Mouse (Mus musculus): ENCODE results near the gene Zc2hc1c. TPM values are rescaled to one million over a fixed set of nuclear protein-coding genes. Genes with fewer than 3 reads are reported as not detected.

Gene Zc2hc1c
- 1 to 10 TPM; 1.9 to 2.0 TPM for total RNA-seq (2021)

DNA sequence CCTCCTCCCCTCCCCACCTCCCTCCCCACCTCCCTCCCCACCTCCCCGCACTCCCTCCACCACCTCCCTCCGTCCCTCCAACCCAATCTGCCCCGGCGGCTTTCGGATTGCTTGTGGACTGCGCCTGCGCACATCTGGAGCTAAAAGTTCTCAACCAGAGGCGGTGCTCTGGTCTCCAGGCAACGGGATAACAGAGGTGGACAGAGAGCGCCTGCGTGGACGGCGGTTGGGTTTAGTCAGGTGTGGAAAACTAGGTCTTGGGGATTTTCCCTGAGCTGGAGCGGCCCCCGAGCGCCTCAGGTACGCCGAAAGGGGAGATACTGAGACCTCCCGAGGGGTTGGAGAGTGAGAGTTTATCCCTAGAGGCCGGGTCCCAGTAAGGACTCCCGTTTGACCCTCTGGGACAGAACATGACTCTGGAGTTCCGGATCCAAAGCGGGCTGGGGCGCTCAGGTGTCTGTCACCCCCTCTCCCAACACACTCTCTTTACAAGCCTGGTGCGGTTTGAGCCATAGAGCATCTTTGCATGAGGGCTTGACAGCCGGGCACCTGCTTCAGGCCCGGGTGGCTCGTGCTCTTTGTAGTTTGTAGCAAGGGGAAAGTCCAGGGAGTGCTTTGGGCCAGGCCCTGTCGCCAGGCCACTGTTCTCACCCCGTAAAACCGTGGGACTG lies at the start of gene Zc2hc1c:
Zc2hc1c (plus strand) TSS at position 106 of the 671 bp plus-strand sequence.
- peak; percentile 86 for DNase-seq (ENCODE audit: low spot score)
- intact Hi-C loops (cut with DNase I): loop anchor here (5.0 kb wide), 1 partner anchor 66 kb away; no protein-coding TSS in a partner anchor

DNA sequence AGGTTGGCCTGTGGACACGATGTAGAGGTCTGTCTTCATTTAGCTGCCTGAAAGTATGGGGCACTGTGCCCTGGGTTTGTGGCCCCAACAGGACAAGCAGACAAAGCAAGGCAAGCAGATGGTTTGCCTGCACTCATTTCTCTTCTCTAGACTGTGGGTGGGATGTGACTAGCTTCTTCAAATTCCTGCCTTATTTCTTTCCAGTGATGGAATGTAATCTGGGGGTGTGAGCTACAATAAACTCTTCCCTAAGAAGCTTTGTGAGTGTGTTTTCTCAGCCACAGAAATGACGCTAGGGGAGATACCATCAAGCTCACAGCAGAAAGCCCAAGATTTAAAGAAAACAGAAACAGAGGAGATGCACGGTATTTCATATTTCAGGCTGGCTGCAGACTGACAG lies 36.3 kb upstream of the Zc2hc1c start:
- DNase-seq (ENCODE audit: low spot score): no peak
- intact Hi-C loops (cut with DNase I): no loop called here

DNA sequence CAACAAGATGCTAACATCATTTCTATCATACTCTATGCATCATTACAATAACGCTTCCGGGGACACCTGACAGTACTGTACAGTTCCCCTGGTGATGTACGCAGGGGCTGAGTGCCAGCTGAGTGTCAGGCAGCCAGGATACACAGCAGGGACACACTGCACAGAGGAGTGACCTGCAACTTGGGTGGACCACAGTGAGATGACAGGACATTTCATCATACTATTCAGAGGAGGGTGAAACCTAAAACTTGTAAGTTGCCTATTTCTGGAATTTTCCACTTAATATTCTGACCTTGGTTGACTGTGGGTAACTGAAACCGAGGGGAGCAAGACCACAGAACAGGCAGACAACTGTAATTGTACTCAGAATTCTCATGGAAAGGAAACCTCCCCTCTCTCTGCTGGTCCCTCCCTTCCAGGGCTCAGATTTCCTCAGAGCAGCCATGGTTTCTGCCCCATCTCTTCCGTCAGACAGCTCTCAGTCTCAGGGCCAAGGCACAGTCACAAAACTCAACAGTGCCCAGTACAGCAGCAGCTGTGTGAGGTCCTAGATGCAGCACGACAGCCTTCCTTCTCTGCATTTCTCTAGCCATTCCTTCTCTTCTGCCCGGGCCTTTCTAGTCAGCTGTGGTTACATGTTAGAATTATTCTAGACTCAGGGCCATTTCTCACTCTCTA lies 32.2 kb upstream of the Zc2hc1c start:
- DNase-seq (ENCODE audit: low spot score): no peak
- intact Hi-C loops (cut with DNase I): no loop called here

DNA sequence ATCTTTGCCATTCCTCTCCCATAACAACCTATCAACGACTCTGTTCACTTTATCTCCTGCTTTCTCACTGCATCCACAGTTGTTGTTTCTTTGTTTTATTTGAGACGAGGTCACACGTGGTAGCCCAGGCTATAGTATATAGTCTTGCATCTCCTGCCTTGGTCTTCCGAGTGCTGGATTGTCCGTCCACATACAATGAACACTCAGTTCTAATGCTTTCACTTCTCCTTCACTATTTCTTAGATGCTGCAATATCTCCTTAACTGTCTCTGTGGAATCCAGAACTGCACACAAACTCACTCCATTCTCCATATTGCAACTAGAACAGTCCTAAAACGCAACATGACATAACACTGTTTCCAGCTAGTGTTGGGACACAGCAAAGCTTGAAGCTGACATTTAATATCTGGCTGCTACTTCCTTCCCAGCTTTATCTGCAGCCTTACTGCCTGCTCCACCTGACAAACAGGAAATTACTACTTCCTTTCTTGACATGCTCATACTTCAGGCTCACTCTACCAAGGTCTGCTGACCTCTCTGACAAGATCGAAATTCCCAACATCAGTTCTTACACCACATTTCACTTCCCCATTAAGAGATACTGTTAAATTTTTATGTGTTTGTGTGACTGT lies 31.3 kb upstream of the Zc2hc1c start:
- intact Hi-C loops (cut with DNase I): no loop called here
- no peak for DNase-seq (ENCODE audit: low spot score)

DNA sequence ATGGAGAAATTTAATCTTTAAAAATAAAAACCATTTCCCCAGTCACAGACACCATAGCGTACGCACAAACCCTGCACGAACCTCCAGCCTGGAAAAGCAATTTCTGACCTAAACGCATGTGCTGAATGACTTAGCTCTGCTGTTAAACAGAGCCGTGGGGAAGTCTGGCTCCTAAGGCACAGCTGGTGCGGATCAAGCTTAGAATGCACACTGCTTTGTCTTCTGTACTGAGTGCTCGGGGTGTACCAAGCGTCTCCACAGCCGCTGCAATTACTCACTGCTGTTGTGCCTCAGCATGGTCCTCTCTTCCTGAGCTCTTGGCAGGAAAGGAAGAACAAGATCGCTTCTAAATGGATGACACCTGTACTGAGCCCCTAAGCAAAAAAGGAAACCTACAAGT lies 25.9 kb upstream of the Zc2hc1c start:
- intact Hi-C loops (cut with DNase I): no loop called here
- no peak for DNase-seq (ENCODE audit: low spot score)

DNA sequence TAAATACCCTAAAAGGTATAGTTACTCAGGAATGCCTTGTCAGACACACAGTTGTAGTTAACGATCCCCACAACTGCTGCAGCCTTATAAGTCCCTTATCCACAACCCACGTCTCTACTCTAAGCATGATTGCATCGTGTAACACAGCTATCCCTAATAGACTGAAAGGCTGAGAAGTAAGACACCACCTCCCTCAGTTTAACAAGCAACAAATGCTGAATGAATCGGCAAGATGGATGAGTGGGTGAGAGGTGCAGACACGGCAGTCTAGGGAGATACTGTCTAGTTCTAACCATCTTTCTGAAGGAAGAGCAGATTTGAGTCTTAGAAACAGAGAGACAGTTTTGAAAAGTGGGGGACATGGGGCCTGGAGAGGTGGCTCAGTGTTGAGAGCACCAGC lies 25.2 kb upstream of the Zc2hc1c start:
- no peak for DNase-seq (ENCODE audit: low spot score)
- intact Hi-C loops (cut with DNase I): no loop called here

DNA sequence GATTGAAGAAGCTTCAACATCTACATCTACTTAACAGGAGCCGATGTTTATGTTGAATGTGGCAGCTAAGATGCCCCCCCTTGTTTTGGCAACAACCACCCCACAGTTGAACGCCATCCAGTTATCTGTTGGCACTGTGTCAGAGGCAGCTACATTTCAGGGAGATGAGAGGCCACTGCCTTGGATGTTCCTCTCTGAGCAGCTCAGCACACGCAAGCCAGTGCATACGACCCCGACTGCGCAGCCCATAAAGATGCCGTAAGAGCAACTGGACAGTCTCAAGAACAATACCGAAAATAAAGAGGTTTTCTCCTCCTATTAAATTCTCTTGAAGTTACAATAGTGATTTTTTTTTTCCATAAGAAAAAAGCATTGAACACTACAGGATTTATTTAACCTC lies 23.9 kb upstream of the Zc2hc1c start:
- DNase-seq (ENCODE audit: low spot score): no peak
- intact Hi-C loops (cut with DNase I): no loop called here

DNA sequence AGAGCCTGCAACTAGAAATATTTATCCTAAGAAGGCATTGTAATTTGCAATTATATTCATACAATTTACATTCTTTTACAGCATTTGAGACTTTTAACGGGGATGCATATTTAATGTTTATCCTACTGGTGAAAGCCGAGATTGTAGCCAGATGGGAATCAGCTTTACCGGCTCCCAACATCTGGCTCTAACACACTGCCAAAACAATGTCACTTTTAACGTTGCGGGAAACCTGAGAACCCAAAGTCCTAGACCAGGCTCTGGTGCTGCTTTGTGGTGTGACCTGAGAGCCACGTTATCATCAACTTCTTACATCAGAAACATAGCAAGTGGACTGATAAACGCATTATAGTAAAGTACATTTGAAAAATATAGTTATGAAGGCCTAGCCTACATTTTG lies 23.5 kb upstream of the Zc2hc1c start:
- no peak for DNase-seq (ENCODE audit: low spot score)
- intact Hi-C loops (cut with DNase I): no loop called here

DNA sequence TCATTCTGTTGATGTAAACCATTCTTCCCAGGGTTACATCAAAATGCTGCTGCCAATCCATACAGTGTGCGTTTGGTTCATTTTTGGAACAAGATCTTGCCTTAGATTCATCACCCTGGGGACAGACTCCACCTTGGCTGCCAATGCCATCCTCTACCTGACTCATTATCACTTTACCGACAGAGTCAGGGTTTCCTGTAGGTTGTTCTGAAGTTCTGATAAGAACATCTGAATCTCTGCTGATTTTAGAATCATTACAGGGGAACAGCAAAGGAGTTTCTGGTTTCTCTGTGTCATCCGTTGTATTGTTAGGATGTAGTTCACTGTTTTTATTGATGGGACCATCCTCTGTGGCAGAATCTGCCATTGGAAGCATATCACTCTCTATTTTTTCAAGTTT lies 22.1 kb upstream of the Zc2hc1c start:
- no peak for DNase-seq (ENCODE audit: low spot score)
- intact Hi-C loops (cut with DNase I): no loop called here

DNA sequence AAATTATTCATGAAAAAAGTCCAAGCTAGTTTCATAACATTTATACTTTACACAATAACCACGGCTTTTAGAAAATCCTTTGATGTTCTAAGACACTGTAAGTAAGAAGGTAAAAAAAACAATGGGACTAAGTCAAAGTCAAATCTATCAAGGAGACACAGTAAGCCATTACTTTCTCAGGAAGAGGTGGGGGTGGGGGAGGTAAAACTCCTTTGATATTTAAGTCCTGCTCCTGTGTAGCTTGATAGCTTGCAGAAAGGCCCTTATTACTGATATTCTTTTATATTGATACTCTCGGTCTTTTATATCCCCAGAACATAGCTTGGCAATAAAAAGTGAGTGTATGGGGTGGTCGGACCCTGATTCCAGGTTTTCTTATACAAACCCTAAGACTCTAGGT lies 18.6 kb upstream of the Zc2hc1c start:
- DNase-seq (ENCODE audit: low spot score): no peak

DNA sequence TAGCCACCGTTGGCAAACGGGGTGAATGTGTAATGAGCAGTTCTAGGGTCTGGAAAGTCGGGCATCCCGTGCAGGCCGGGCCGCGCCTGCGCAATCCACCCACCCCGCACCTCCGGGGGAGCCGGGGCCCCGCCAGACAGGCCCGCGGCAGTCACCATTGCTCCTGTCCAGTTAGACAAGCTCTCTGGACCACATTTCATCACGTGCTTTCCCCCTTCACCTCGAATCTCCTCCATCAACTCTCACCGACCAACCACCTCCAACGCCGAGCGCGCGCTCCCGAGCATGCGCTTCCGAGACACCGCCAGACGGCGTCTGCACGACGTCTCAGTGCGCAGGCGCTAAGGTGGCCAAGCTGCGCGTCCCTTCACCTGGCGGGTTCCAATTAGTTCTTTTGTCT lies 18.1 kb upstream of the Zc2hc1c start, which contains the start of gene Mlh3:
Mlh3 (minus strand) TSS at position 281 of the 400 bp plus-strand sequence.
- intact Hi-C loops (cut with DNase I): no loop called here
- peak; percentile 63 for DNase-seq (ENCODE audit: low spot score)

More for the DNA sequence above, 18.6 kb upstream of the Zc2hc1c start:
- intact Hi-C loops (cut with DNase I): no loop called here

DNA sequence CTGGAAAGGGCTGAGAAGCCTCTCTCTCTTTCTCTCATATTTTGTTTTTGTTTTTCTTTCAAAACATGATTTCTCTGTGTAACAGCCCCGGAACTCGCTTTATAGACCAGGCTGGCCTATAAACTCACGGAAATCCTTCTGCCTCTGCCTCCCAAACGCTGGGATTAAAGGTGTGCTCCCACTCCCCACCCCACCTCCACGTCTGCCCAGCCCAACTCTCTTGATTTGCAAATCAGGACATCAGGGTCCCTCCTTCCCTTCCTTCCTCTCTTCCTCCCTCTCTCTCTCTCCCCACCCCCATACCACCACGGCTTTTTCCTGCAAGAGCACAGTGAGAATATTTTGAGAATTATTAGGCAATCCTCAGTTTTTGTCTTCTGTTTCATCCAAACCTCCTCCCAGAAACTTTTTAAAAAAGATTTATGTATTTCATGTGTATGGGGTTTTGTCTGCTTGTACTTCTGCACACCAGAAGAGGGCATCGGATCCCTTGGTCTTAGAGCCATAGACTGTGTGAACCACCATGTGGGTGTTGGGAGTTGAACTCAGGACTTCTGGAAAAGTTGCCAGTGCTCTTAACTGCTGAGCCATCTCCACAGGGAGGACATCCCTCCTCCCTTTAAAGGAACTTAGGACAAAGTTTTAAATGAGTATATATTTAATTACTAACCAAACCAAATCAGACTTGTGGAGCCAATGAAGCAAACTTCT lies 17.1 kb upstream of the Zc2hc1c start:
- intact Hi-C loops (cut with DNase I): no loop called here
- DNase-seq (ENCODE audit: low spot score): no peak

DNA sequence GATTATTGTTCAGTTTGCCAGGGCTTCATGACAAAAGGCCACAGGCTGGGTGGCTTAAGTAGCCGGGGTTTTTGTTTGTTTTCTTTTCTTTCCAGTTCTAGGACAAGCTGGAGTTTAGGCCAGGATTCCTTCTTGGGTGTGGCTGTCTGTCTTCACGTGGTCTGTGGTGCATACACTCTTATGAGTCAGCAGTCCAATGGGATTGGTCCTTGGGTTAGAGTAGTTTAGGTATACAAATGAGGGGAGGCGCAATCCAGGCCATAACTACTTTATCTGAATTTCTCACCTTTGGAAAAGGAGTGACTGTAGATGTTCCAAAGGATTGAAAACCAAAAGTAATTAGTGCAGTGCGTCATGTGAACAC lies 16.6 kb upstream of the Zc2hc1c start:
- intact Hi-C loops (cut with DNase I): no loop called here
- no peak for DNase-seq (ENCODE audit: low spot score)

DNA sequence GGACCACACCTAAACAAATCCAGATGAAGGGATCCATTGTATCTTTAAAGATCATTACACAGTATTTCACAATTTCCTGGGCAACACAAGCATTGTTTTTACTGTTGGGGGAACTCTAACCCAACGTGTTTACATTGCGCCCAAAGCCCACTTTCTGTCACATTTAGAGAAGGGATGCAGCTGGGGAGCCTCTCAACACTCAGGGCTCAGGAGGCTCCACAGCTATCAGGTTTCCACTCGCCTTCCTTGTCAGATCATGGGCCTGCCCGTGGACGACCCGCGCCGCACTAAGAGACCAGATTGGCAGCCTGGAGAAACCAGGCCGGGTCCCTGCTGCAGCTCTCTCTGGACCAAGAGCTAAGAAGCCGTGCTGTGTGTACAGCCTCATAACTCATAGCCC lies 14.9 kb upstream of the Zc2hc1c start:
- no peak for DNase-seq (ENCODE audit: low spot score)
- intact Hi-C loops (cut with DNase I): no loop called here

DNA sequence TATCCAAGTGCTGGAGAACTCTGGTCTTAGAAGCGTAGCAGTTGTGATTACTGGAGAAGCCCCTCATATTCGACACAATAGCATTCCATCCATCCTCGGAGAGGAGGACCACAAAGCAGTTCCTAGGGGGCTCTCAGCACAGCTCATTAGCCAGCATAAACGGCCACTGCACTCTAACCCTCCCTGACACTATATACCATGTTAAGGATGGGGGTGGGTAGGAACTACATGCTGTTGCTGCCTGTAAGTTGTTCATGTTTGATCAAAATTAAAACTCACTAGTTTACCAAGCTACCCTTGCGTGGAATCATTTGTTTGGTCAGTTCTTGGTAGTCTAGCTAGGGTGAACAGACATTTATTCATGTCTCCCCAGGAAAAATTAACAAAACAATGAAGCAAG lies 12.1 kb upstream of the Zc2hc1c start:
- no peak for DNase-seq (ENCODE audit: low spot score)
- intact Hi-C loops (cut with DNase I): no loop called here

DNA sequence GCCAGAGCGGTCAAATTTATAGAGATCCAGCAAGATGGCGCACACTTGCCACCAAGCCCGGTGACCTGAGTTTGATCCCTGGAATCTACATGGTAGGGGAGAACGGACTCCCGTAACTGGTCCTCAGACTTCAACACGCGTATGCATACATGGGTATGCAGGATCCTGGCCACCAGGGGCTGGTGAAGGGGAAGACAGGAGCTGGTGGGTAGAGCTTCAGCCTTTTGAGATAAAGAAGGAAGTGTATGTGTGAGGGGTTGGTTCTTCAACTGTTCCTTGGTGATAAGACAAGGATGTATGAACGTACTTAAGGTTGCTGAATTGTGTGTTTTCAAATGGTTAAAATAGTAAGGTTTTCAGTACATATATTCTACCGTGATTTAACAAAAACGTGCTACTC lies 9.5 kb upstream of the Zc2hc1c start:
- DNase-seq (ENCODE audit: low spot score): no peak
- intact Hi-C loops (cut with DNase I): no loop called here

DNA sequence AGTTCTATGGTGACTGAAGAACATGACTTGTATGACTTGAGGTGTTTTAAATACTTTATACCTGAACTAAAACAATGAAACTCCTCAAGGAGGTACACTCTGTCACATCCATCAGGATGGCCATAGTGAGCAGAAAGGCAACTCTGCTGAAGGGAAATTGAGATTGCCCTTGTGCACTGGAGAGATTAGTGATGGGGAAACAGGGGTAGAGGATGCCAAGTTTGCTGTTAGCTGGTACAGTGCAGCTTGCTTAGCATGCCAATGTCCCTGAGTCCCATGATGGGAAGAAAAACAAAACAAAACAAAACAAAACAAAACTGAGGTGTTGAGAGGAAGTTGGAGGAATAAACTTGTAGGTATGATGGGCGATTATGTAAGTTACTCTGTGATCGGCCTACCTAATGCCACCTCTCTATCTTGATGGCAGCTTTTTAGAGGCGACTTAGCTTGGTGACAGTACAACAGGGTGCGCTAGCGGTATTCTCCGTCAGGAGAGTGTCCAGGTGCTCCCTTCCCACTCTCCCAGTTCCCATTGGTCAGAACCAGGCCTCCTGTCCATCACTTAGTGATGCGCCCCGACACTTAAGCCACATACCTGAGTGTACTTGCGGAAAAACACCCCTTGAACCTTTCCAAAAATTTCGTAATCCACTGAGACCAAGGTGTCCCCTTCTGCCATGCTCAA lies 8.9 kb upstream of the Zc2hc1c start:
- DNase-seq (ENCODE audit: low spot score): no peak
- intact Hi-C loops (cut with DNase I): no loop called here

DNA sequence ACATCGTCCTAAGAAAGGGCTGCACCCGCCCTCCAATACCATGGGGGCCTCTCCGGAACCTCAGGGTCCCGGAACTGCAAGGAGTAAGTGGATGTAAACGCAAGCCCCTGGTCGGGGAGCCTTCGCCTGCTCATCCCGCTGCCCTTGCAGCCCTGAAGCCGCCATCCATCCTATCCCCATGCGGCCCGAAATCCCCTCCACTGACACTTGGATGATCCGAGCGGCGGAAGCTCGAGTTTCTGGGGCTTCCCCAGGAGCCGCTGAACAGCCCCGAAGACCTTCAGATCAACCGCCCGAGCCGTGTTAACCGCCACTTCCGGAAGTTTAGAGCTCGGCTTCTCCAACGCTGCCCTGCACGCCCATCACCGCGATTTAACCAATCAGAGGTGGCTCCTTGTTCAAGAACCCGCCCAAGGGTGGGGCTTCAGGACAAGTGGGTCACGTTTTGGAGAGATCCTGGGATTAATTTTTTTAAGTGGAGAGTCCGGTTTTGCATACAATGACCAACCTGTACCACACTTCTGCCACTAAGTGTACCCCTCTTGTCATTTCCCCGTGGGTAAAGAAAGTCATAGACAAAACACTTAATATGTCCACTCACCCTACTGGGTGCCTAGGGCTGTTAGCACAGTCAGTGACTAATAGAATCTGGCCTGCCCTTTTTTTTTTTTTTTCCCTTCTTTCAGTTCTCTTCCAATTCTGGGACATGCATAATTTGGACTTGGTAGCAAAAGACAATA lies 8.1 kb upstream of the Zc2hc1c start:
- intact Hi-C loops (cut with DNase I): no loop called here

DNA sequence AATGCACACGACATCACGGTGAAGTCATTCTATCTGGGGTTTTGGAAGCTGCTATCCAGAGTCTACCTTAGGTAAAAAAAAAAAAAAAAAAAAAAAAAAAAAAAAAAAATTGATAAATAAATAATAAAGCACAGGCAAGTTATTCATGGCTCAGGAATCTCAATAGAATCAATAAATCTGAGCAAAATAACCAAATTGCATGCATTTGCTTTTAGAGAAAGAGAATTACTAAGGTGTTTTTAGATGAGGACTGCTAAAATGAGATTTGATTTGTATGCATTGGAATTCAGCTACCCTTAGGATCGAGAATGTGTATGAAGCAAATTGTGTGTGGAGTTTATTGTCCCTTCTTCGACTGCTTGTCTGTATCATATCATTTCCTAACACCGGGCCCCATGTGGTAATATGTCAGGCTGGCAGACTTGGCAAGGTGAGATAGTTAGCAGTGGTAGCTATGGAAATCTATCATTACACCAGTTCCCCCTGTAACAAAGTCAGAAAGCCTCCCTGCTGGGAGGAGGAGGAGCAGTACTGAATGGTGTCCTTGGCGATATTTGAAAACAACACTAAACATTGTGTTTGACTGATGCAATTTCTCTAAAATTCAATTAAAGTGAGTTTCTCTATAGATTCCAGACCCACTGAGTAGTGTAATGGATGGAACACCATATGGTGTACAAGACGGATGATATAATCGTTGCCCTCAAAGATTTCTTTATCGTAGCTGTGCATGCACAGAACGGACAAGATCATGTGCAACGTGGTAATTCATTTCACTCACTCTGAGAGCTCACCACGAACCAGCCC lies 7.3 kb upstream of the Zc2hc1c start:
- intact Hi-C loops (cut with DNase I): no loop called here
- DNase-seq (ENCODE audit: low spot score): no peak

More for the DNA sequence above, 8.1 kb upstream of the Zc2hc1c start:
- DNase-seq (ENCODE audit: low spot score): peak; percentile 95

Measured in heart, postnatal 25 days (tissue).